Mouse (Mus musculus): ENCODE measurements around the gene F830045P16Rik.

DNA sequence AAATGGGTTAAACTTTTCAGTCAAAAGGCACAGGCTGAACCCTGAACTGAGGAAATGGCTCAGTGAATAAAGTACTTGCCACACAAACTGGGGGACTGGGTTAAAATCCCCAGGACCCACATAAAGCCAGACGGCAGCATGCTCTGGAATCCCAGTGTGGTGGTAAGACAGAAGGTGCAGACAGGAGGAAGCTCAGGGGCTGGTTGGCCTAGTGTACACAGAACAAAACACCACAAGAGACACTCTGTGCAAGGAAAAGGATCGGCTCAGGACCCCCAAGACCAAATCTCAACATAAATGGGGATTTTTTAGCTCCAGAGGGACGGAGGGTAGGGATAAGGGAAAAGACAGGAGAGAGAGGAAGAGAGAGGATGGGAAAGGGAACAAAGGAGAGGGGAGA is 17.9 kb downstream of the F830045P16Rik start:
- TF ChIP-seq POLR2A (IDR thresholded peaks at IDR 0.05; ENCODE audit: borderline replicate concordance, extremely low read depth, insufficient read depth, insufficient read length, poor library complexity, severe bottlenecking) = no peak
- no peak for TF ChIP-seq CTCF (IDR thresholded peaks at IDR 0.05; ENCODE audit: borderline replicate concordance, extremely low read depth, insufficient read depth, insufficient read length)
